Mouse (Mus musculus) erythroblast, embryonic 14.5 days (primary cell): ENCODE data around the gene Ece1.

Experiments used
- GATA1 ChIP-seq: IDR thresholded peaks from 2 replicates; pipeline ENCODE4 v1.6.1; 2012; ENCODE audit warnings: low read length, inconsistent platforms, mixed read lengths
- TAL1 ChIP-seq: IDR thresholded peaks from 3 replicates; pipeline ENCODE4 v1.6.1; 2012; ENCODE audit warnings: low read length, inconsistent platforms, mixed read lengths

GRCm38 (mm10) chr4:137882663-137883062, 20.6 kb downstream of the Ece1 start:
- TF ChIP-seq GATA1 (no peak), TAL1 (no peak)
